Mouse (Mus musculus) cerebellum, adult 9-11 months (tissue): ENCODE measurements around the gene Bivm.

Source experiments
- DNase-seq: peaks from one replicate; pipeline ENCODE4 v3.0.0; 2022

Gene Bivm

DNA sequence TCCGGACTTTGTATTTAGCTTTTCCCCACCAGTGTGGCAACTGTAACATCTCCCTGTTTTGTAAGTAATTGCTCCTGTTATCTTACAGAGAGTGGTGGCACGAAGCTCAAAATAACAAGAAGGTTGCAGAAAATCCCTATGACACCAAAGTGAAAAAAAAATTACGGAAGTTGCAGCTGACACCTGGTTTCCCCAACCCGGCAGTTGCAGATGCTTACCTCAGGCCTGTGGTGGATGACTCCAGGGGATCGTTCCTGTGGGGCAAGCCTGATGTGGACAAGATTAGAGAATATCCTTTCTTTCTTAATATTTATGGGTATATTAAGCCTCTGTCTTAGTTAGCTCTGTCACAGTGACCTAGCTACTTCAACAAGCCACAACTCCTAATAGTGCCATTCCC, 59.3 kb downstream of the Bivm start:
- no peak for DNase-seq

DNA sequence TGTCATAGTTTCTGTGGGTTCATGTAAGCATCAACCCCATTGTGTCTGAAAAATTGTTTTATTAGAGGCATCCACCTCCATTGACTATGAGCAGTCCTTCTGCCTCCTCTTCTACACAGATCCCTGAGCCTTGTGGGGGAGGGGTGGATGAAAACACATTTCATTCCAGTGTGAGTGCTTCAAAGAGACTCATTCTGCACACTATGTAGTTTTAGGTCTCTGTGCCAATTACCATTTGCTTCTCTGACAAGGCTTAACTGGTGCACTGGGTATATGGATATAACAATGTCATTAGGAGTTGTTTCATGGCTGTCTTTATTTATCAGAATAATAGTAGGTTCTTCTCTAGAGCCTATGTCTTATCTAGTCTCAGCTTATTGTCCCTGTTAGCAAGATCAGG, 67.6 kb downstream of the Bivm start:
- no peak for DNase-seq
